Mouse (Mus musculus) stomach, postnatal 0 days (tissue): ENCODE data around the gene Jam3.

Experiments
- CTCF ChIP-seq: IDR thresholded peaks from 2 replicates; pipeline ENCODE4 v1.5.1; 2016; ENCODE audit warnings: antibody characterized with exemption, low read depth, mild to moderate bottlenecking, moderate library complexity
- EP300 ChIP-seq: optimal IDR thresholded peaks from 2 replicates; pipeline ENCODE3; 2016; ENCODE audit warnings: antibody characterized with exemption

- TF ChIP-seq CTCF (no peak), EP300 (no peak)
These were observed 57.1 kb downstream of the Jam3 start for GRCm38 (mm10) chr9:27098092-27098491.
